ENCODE assay signal across 16 mouse cellular contexts in the genomic region with DNA sequence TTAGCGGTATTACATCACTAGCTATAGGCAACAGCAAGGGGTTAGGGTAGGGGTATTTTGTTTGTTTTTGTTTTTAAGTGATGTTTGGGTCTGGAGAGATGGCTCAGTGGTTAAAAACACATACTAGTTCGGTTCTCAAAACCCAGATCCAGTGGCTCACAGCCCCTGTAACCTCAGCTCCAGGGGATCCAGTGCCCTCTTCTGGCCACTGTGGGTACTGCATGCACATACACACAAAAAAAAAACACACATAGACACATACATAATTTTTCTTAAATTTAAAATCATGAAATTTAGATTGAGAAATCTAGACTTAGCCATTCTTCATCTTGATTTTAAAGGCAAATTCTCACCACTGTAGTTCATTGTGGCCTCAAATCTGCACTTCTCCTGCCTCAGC.
DNase-seq lines count a peak whose midpoint lies in the region; ATAC-seq and TF ChIP-seq lines count a peak whose summit lies in the region.
"Had no signal": no experiment of that assay in that cellular context is flagged by ENCODE, and none has a peak within 500 bp of the region (broad histone marks: within the 10 kb centered on the region; RNA-seq: fewer than 3 reads in every experiment).

No protein-coding gene starts in this region.

- H3K27ac ChIP-seq in heart, postnatal 0 days (ENCODE audit: low read depth), result no peak overlapping the region
- H3K27ac ChIP-seq in lung, embryonic 14.5 days (ENCODE audit: low read depth), result no peak overlapping the region
- H3K27ac ChIP-seq: embryonic facial prominence, embryonic 12.5 days; hindbrain, embryonic 13.5 days; midbrain, embryonic 13.5 days; neural tube, embryonic 15.5 days had no signal

- no peaks in the 10 kb centered on the region for H3K36me3 ChIP-seq in heart, postnatal 0 days (replicated peaks; ENCODE audit: control insufficient read depth, insufficient read depth, low read length)
- no peaks in the 10 kb centered on the region for H3K36me3 ChIP-seq in lung, embryonic 14.5 days (ENCODE audit: insufficient read depth)
- H3K36me3 ChIP-seq in G1E (replicated peaks), result no peaks in the 10 kb centered on the region
- no peaks in the 10 kb centered on the region for H3K36me3 ChIP-seq in splenic B cell, adult 2 months (ENCODE audit: control insufficient read depth, insufficient read depth, low read length, poor library complexity, severe bottlenecking)
- H3K36me3 ChIP-seq: embryonic facial prominence, embryonic 12.5 days; hindbrain, embryonic 13.5 days; midbrain, embryonic 13.5 days; neural tube, embryonic 15.5 days had no signal

- peaks cover 4% of the 10 kb centered on the region; the same call in 1 of the 2 replicates for H3K27me3 ChIP-seq in heart, postnatal 0 days (ENCODE audit: control insufficient read depth, insufficient read depth, low read length)
- 0 out of 2 replicates have a peak, but pooled peaks cover 3% of the 10 kb centered on the region for H3K27me3 ChIP-seq in lung, embryonic 14.5 days (ENCODE audit: insufficient read depth, low read length)
- peaks cover 18% of the 10 kb centered on the region for H3K27me3 ChIP-seq in G1E (ENCODE audit: insufficient read depth, low read length)
- no peaks in the 10 kb centered on the region for H3K27me3 ChIP-seq in splenic B cell, adult 2 months (ENCODE audit: control insufficient read depth, insufficient read depth, low read length, poor library complexity, severe bottlenecking)
- H3K27me3 ChIP-seq: embryonic facial prominence, embryonic 12.5 days; hindbrain, embryonic 13.5 days; midbrain, embryonic 13.5 days; neural tube, embryonic 15.5 days had no signal

- H3K4me2 ChIP-seq in heart, postnatal 0 days (ENCODE audit: low read depth, low read length), result no peak overlapping the region
- H3K4me2 ChIP-seq in lung, embryonic 14.5 days, result no peak overlapping the region
- H3K4me2 ChIP-seq: embryonic facial prominence, embryonic 12.5 days; hindbrain, embryonic 13.5 days; midbrain, embryonic 13.5 days; neural tube, embryonic 15.5 days had no signal

- DNase-seq in heart, postnatal 0 days (ENCODE audit: low spot score), result no peak
- no peak for DNase-seq in heart, adult 9 months (ENCODE audit: low spot score in 2 of 2)
- DNase-seq in lung, embryonic 14.5 days, result peak; percentile 28
- DNase-seq in lung, postnatal 25 days (ENCODE audit: low spot score), result no peak
- DNase-seq in G1E (ENCODE audit: low spot score), result no peak
- DNase-seq in splenic B cell, adult 2 months (ENCODE audit: low read depth, low spot score), result peak; percentile 8
- no peak for DNase-seq in cerebellum, adult 18-20 months
- DNase-seq: adrenal gland, postnatal 14 days; cerebellum, adult 9-11 months; kidney, postnatal 36 days; right cerebral cortex, postnatal 25 days had no signal

- WGBS in heart, postnatal 0 days, result 71% methylated on average over 2 of the region's 2 CpGs
- 84% methylated on average over 2 of the region's 2 CpGs for WGBS in lung, embryonic 14.5 days

- no peak overlapping the region for H3K9ac ChIP-seq in heart, postnatal 0 days (replicated peaks; ENCODE audit: low read depth, low read length)
- no peak overlapping the region for H3K9ac ChIP-seq in lung, embryonic 14.5 days
- H3K9ac ChIP-seq: embryonic facial prominence, embryonic 12.5 days; hindbrain, embryonic 13.5 days; midbrain, embryonic 13.5 days; neural tube, embryonic 15.5 days had no signal

- no peaks in the 10 kb centered on the region for H3K9me3 ChIP-seq in heart, postnatal 0 days (replicated peaks; ENCODE audit: control insufficient read depth, low read length)
- H3K9me3 ChIP-seq in lung, embryonic 14.5 days (ENCODE audit: low read depth, low read length), result no peaks in the 10 kb centered on the region
- no peaks in the 10 kb centered on the region for H3K9me3 ChIP-seq in G1E (replicated peaks)
- H3K9me3 ChIP-seq: embryonic facial prominence, embryonic 12.5 days; hindbrain, embryonic 13.5 days; midbrain, embryonic 13.5 days; neural tube, embryonic 15.5 days had no signal

- no peak for ATAC-seq in heart, postnatal 0 days (ENCODE audit: insufficient read depth, low read depth)
- no peak for ATAC-seq in lung, embryonic 14.5 days (ENCODE audit: insufficient read depth)
- ATAC-seq in G1E (ENCODE audit: extremely low read depth, insufficient number of reproducible peaks, low FRiP score, poor library complexity, severe bottlenecking), result no peak
- ATAC-seq in erythroid progenitor cell, adult 5-6 weeks (replicated peaks; ENCODE audit: low FRiP score, poor library complexity, severe bottlenecking), result no peak
- ATAC-seq: midbrain, embryonic 13.5 days had no signal

- peak; percentile 20; the same call in 1 of the 2 replicates for TF ChIP-seq CTCF in heart, postnatal 0 days (IDR thresholded peaks at IDR 0.05; ENCODE audit: low read depth)
- peak; percentile 63 for TF ChIP-seq CTCF in lung, embryonic 14.5 days (IDR thresholded peaks at IDR 0.05; ENCODE audit: low read depth)
- peak; percentile 24; the same call in 1 of the 2 replicates for TF ChIP-seq CTCF in G1E (IDR thresholded peaks at IDR 0.05; ENCODE audit: low read depth, low read length)

- no peaks in the 10 kb centered on the region for H3K4me1 ChIP-seq in heart, postnatal 0 days (ENCODE audit: control insufficient read depth, insufficient read depth)
- H3K4me1 ChIP-seq in lung, embryonic 14.5 days (ENCODE audit: insufficient read depth), result no peaks in the 10 kb centered on the region
- H3K4me1 ChIP-seq in G1E (ENCODE audit: insufficient read depth, low read depth, low read length), result no peaks in the 10 kb centered on the region
- H3K4me1 ChIP-seq: embryonic facial prominence, embryonic 12.5 days; midbrain, embryonic 13.5 days had no signal

- TF ChIP-seq EP300 in heart, postnatal 0 days (IDR thresholded peaks at IDR 0.05; ENCODE audit: low read depth), result no peak

- H3K4me3 ChIP-seq in heart, postnatal 0 days (ENCODE audit: low read depth, low read length), result no peak overlapping the region
- no peak overlapping the region for H3K4me3 ChIP-seq in lung, embryonic 14.5 days (ENCODE audit: low read depth, low read length)
- H3K4me3 ChIP-seq in G1E (ENCODE audit: low read depth, low read length), result no peak overlapping the region
- H3K4me3 ChIP-seq: embryonic facial prominence, embryonic 12.5 days; hindbrain, embryonic 13.5 days; midbrain, embryonic 13.5 days; neural tube, embryonic 15.5 days had no signal

Comparison
In these comparisons a context has a peak if more than half of its experiments do, and no peak if none do; other contexts are left out.
1. DNase-seq: peak in lung, embryonic 14.5 days (single experiment) and splenic B cell, adult 2 months (single experiment); none in heart, postnatal 0 days (single experiment), heart, adult 9 months (0 of 2), lung, postnatal 25 days (single experiment), G1E (single experiment) and cerebellum, adult 18-20 months (0 of 2).
2. Peak in every context shown above with its lines, with median percentiles within 50 percentile points of each other: CTCF ChIP-seq.